Mouse (Mus musculus) ES-Bruce4 (cell line): ENCODE measurements at regions not wholly inside any gene's neighbourhood (a gene's known extent, or its start where the extent isn't known, plus 50 kb on each side); places are given as distances from the start of the nearest gene placed in this dataset.

Source experiments
- CTCF ChIP-seq: IDR thresholded peaks from one replicate; pipeline ENCODE4 v1.8.1; 2011; ENCODE audit warnings: low read depth, low read length
- POLR2A ChIP-seq: IDR thresholded peaks from one replicate; pipeline ENCODE4 v1.8.1; 2011; ENCODE audit warnings: low read length; ENCODE audit not compliant: insufficient read depth

DNA sequence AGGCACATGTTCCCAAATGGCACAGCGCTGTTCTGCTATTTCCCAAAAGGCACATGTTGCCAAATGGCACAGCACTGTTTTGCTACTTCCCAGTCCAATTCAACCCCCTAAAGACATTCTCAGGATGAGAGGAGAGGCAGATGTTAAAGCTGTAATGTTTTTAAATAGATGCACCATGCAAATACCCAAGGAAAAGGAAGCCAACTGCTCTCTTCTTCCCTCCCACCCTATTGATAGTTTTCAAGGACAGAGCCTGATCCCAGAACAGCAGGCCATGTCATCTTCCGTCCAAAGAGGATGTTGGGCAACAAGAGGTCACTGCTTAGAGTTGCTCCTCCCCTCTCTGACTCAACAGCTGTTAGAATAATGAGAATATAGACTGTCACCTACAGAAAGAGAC lies 225.6 kb downstream of the Lrrn1 start:
- TF ChIP-seq POLR2A (no peak), CTCF (no peak)
